Mouse (Mus musculus): Measurements from ENCODE around the gene Mob3c. TPM values are rescaled to one million over a fixed set of nuclear protein-coding genes. Genes with fewer than 3 reads are reported as not detected.

Mob3c gene
- polyA plus RNA-seq (2015; fragmentation: Nextera tagmentation; extraction: Ambion mirVana): 3.8 and 4.9 TPM in 2 replicates

DNA sequence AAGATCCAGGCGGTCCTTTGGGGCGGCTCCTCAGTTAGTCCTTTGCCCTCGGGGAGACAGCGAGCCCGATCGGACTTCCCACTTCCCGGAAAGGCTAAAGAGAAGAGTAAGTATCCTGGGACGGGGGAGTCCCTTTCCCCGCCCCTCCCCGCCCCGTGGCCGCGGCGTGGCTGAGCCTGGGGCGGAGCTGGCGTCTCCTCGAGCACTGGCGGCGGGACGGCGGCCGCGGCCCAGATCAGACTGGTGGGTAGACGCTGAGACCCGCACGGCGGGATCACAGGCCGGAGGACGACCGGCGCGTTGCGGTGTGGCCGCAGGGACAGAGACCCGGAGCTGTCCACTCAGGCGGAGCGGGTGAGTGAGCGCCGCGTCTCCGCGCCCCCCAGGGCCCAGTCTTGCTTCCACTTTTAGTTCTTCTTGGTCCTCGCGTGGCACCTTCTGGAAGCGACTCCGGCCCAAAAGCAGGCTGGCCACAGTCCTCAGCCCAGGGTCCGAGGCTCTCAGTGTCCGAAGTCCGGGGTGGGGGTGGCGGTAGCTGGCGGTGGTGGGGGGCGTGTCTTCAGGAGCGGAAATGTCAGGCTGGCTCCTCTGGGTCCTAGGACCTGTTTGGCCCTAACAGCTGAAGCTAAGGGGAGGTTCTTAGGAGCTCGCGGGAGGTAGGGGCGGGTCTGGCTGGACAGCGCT lies at the start of gene Mob3c:
Gene Mob3c (plus strand): TSS at position 205 of the 684 bp plus-strand sequence.
- H3K9me3 ChIP-seq (replicated peaks): no peaks in the 10 kb centered on the region
- peak within 1 kb of the TSS; percentile 41; the same call in 1 of the 2 replicates for H3K27ac ChIP-seq
- H3K36me3 ChIP-seq (ENCODE audit: poor library complexity, severe bottlenecking): no peaks in the 10 kb centered on the region; the same call in 1 of the 2 replicates
- peak within 1 kb of the TSS; percentile 81 for H3K9ac ChIP-seq
- WGBS: under 1% methylated on average over 51 of the region's 57 CpGs
- peak within 1 kb of the TSS; percentile 78 for H3K4me3 ChIP-seq
- H3K27me3 ChIP-seq: peaks cover 14% of the 10 kb centered on the region; the same call in 1 of the 2 replicates
- peak within 1 kb of the TSS; percentile 85 for H3K4me2 ChIP-seq
- ATAC-seq: peak; percentile 89
- H3K4me1 ChIP-seq: peaks cover 7% of the 10 kb centered on the region; the same call in 1 of the 2 replicates

DNA sequence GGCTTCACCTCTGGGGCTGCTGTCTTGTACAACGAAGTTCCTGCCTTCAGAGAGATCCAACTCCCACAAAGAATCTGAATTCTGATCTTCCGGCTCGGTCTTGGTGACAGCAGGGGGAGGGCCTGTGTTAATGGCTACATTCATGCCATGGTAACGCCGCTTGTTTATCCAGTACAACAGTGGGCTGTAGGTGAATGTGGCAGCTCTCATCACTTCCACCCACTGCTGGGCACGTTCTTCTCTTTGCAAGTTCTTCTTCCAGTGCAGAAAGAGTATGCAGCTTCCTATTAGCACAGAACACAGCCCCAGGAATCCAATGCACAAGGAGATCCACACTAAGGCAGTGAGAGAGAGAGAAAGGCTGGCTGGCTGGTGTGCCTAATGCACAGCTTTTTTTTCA lies 47.6 kb upstream of the Mob3c start:
- no peak overlapping the region for H3K27ac ChIP-seq
- H3K4me1 ChIP-seq: peaks cover 6% of the 10 kb centered on the region
- no peak for ATAC-seq
- H3K9me3 ChIP-seq (replicated peaks): no peaks in the 10 kb centered on the region
- H3K9ac ChIP-seq: no peak overlapping the region
- no peak overlapping the region for H3K4me3 ChIP-seq
- H3K4me2 ChIP-seq: no peak overlapping the region
- no peaks in the 10 kb centered on the region for H3K27me3 ChIP-seq
- peaks cover 19% of the 10 kb centered on the region for H3K36me3 ChIP-seq (ENCODE audit: poor library complexity, severe bottlenecking)
- WGBS: 57% methylated on average over 6 of the region's 6 CpGs

DNA sequence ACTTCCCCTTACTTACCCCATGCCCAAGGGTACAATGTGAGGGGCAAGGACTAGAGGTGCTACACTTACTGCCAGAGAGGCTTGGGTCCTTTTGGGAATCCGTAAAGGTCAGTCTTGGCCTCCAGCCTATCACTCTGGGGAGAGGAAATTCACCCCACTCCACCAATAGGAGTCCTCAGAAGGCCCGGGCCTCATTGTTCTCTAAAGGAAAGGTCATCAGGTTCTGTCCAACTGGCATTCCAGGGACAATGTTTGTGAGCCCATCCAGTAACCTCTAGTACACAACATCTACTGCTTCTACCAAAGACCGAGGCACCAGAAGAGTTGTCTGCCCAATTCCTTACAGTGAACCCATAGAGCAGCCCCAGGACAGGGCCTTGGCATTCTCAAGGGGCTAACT lies 47.0 kb upstream of the Mob3c start, which contains the start of gene Tex38:
Gene Tex38 (minus strand): TSS at position 101 of the 400 bp plus-strand sequence.
- H3K4me1 ChIP-seq: peaks cover 12% of the 10 kb centered on the region
- H3K9ac ChIP-seq: no peak within 1 kb of the TSS
- ATAC-seq: no peak
- no peak within 1 kb of the TSS for H3K4me2 ChIP-seq
- no peak within 1 kb of the TSS for H3K27ac ChIP-seq
- no peak within 1 kb of the TSS for H3K4me3 ChIP-seq
- no peaks in the 10 kb centered on the region for H3K27me3 ChIP-seq
- peaks cover 17% of the 10 kb centered on the region for H3K36me3 ChIP-seq (ENCODE audit: poor library complexity, severe bottlenecking)
- no peaks in the 10 kb centered on the region for H3K9me3 ChIP-seq (replicated peaks)
- 87% methylated on average over 3 of the region's 3 CpGs for WGBS

DNA sequence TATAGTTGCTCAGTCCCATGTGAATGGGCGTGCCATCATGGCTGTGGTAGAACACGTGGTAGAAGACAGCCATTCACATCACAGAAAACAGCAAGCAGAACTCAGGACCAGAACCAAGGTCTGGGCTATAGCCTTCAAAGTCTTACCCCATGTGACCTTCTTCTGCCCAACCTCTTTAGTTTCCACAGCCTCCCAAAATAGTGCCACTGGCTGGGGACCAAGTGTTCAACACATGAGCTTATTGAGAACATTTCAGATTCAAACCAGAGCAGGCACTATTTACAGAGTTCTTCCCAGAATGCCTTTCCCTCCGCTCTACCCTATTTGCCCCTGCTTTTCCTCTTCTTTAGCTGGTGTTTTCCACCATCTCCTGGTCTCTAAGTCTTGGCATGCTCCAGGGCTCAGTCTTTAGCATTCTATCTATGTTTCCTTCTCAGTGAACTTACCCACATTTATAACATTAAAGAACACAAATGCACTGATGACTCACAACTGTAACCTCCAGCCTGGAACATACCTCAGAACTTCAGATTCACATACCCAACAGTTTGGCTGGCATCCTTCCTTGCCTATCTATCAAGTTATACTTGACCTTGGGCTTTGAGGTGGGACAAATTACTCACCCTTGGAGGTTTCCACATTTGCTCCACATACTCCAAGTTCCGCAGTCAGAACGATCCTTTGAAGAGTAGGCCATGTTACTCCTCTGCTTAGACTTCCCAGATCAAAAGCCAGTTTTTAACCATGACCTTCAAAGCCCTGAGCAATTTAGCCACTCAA lies 45.7 kb upstream of the Mob3c start:
- Histone ChIP-seq H3K27me3 (no peaks in the 10 kb centered on the region), H3K4me1 (peaks cover 14% of the 10 kb centered on the region), H3K4me3 (no peak overlapping the region), H3K9me3 (replicated peaks) (no peaks in the 10 kb centered on the region), H3K36me3 (ENCODE audit: poor library complexity, severe bottlenecking) (peaks cover 9% of the 10 kb centered on the region), H3K27ac (no peak overlapping the region), H3K4me2 (no peak overlapping the region), H3K9ac (no peak overlapping the region)
- ATAC-seq: no peak
- WGBS: 89% methylated on average over 5 of the region's 5 CpGs

DNA sequence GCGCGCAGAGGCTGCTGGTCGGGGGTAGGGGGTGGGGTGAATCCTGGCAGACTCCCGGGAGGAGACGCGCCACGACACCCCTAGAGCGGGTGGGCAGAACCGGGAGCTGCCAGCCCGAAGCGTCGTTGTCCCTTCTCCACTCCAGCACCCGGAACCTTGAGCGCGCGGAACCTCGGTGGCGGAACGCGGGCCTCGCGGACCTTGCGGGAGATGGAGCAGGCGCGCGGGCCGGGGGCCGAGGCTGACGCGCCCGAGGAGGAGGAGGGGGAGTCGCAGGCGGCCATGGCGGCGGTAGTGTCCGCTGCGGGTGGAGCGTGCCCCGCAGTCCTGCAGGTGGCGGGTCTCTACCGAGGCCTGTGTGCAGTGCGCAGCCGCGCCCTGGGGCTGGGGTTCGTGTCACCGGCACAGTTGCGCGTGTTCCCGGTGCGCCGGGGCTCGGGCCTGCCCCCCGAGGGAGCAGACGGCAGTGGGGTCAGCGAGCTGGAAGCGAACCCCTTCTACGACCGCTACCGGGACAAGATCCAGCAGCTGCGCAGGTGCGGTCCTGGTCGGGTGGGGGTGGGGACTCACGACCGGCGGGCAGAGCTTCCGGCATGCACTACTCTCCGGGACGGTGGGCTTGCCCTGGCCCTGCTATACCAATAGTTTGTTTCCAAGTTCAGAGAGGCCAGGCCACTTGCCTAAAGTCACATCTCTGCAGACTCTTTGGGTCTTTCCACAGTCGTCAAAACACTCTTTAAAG lies 43.0 kb upstream of the Mob3c start, which contains the start of gene Atpaf1:
Gene Atpaf1 (plus strand): TSS at position 44 of the 742 bp plus-strand sequence.
- 1% methylated on average over 45 of the region's 69 CpGs for WGBS

DNA sequence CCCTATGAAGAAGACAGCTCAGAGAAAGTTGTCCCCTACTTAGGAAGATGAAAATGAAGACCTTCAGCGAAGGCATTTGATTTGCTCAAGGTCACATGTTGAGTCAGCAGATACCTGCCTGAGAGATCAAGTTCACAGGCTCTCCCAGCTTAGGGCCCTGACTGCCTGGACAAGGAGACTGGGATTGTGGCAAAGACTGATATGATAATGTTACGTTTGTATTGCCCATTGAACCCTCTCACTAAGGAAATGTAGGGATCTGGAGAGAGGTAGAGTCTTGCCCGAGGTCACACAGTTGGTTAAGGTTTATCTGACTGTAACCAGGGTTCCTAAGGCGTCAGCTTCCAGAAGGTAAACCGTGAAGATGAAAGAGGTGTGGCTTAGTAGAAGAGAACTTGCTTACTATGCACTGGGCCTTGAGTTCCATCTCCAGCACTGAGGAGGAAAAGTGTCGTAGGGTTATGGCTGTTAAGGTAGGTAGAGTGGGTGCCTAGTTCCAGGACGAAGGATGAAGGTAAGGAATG lies 42.3 kb upstream of the Mob3c start:
- no peaks in the 10 kb centered on the region for H3K27me3 ChIP-seq
- WGBS: 63% methylated on average over 7 of the region's 7 CpGs
- no peaks in the 10 kb centered on the region for H3K9me3 ChIP-seq (replicated peaks)
- H3K9ac ChIP-seq: peak overlapping the region; percentile 75
- H3K4me3 ChIP-seq: peak overlapping the region; percentile 63
- H3K4me1 ChIP-seq: peaks cover 14% of the 10 kb centered on the region
- H3K4me2 ChIP-seq: peak overlapping the region; percentile 65
- peak; percentile 3; the same call in 1 of the 2 replicates for ATAC-seq
- H3K27ac ChIP-seq: no peak overlapping the region
- H3K36me3 ChIP-seq (ENCODE audit: poor library complexity, severe bottlenecking): peaks cover 23% of the 10 kb centered on the region

More for the DNA sequence above, 43.0 kb upstream of the Mob3c start, which contains the start of gene Atpaf1:
- Histone ChIP-seq H3K9me3 (replicated peaks) (no peaks in the 10 kb centered on the region), H3K4me2 (peak within 1 kb of the TSS; percentile 65), H3K4me1 (peaks cover 14% of the 10 kb centered on the region), H3K9ac (peak within 1 kb of the TSS; percentile 75), H3K36me3 (ENCODE audit: poor library complexity, severe bottlenecking) (peaks cover 18% of the 10 kb centered on the region), H3K27me3 (no peaks in the 10 kb centered on the region), H3K27ac (no peak within 1 kb of the TSS), H3K4me3 (peak within 1 kb of the TSS; percentile 63)
- ATAC-seq: peak; percentile 94

DNA sequence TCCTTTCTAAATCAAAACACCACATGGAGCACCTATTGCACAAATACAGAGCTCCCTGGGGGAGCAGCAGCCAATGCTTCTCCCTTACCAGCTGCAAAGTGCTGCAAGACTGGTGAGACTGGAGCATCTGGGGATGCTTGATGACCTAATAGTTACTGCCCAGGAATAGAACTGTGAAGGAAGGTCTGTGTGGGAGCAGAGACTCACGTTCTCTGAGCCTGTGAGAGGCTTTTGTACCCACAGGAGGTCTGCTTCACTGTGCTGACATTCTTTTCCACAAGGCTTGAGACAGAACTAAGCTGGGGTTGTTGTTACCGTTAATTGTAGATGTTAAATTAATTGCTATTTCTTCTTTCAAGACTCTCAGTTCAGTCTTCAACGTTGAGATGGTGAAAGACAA lies 37.0 kb upstream of the Mob3c start:
- H3K27ac ChIP-seq: no peak overlapping the region
- ATAC-seq: no peak
- peaks cover 3% of the 10 kb centered on the region for H3K4me1 ChIP-seq
- H3K27me3 ChIP-seq: no peaks in the 10 kb centered on the region
- 79% methylated on average over 3 of the region's 3 CpGs for WGBS
- H3K4me2 ChIP-seq: no peak overlapping the region
- no peak overlapping the region for H3K4me3 ChIP-seq
- no peak overlapping the region for H3K9ac ChIP-seq
- H3K36me3 ChIP-seq (ENCODE audit: poor library complexity, severe bottlenecking): peaks cover 49% of the 10 kb centered on the region
- H3K9me3 ChIP-seq (replicated peaks): no peaks in the 10 kb centered on the region

DNA sequence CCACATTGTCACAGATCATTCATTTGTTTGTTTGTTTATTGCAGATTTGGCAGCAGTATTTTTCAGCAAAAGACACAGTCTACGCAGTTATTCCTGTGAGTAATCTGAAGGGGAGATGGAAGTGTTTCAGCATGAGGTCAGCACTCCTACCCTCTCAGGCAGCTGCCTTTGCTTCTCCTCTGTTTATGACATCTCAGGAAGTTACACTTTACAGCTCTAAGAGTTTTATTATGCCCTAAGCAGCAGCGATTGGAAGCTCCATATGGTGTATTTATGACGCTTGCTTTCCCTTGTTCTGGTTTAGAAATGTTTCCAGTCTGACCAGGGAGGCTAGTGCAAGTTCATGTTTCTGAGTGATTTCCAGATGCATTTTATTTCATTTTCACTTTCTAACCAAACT lies 32.5 kb upstream of the Mob3c start:
- peaks cover 67% of the 10 kb centered on the region for H3K36me3 ChIP-seq (ENCODE audit: poor library complexity, severe bottlenecking)
- WGBS: 96% methylated on average over 3 of the region's 3 CpGs
- H3K4me1 ChIP-seq: 0 out of 2 replicates have a peak, but pooled peaks cover 2% of the 10 kb centered on the region
- H3K27me3 ChIP-seq: no peaks in the 10 kb centered on the region
- H3K4me3 ChIP-seq: no peak overlapping the region
- no peak overlapping the region for H3K27ac ChIP-seq
- no peak overlapping the region for H3K9ac ChIP-seq
- H3K4me2 ChIP-seq: no peak overlapping the region
- ATAC-seq: no peak
- no peaks in the 10 kb centered on the region for H3K9me3 ChIP-seq (replicated peaks)

DNA sequence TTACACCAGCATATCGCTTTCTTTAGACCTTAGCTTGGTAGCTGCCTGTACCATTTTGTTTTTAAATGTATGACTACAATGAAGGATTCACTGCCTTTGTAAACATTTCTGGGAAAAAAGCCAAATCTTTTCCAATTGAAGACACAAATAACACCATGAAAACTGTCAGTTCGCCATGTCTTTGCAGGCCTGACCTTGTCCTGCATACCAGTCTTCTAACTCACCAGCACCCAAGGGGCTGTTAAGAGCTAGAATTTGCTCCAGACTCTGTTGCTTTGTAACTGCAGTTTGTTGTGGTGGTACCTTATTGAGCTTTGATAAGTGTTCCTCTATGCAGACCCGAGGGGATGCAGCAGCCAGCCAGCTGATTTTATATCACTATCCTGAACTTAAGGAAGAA lies 27.9 kb upstream of the Mob3c start:
- Histone ChIP-seq H3K27ac (no peak overlapping the region), H3K27me3 (no peaks in the 10 kb centered on the region), H3K4me1 (0 out of 2 replicates have a peak, but pooled peaks cover 2% of the 10 kb centered on the region), H3K4me2 (no peak overlapping the region), H3K4me3 (no peak overlapping the region), H3K36me3 (ENCODE audit: poor library complexity, severe bottlenecking) (peaks cover 60% of the 10 kb centered on the region), H3K9ac (no peak overlapping the region), H3K9me3 (replicated peaks) (no peaks in the 10 kb centered on the region)
- ATAC-seq: no peak
- WGBS: 65% methylated on average over 3 of the region's 3 CpGs

DNA sequence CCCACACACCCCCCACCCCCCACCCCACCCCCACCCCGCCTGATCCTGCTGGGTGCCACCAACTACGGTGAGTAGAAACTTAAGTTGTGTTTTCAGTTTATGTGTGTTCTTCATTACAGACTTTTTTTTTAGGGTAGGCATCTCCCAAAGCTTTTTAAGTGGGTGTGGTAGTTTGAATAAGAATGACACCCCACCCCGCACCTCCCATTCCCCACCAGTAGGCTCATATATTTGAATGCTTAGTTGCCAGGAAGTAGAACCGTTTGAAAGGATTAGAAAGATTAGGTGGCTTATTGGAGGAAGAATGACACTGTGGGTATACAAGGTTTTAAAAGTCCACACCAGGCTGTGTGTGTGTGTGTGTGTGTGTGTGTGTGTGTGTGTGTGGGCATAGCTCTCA lies 15.6 kb upstream of the Mob3c start:
- Histone ChIP-seq H3K9me3 (replicated peaks) (no peaks in the 10 kb centered on the region), H3K9ac (no peak overlapping the region), H3K27ac (no peak overlapping the region), H3K4me2 (no peak overlapping the region), H3K36me3 (ENCODE audit: poor library complexity, severe bottlenecking) (peaks cover 43% of the 10 kb centered on the region), H3K4me3 (no peak overlapping the region), H3K4me1 (no peaks in the 10 kb centered on the region), H3K27me3 (no peaks in the 10 kb centered on the region)
- WGBS: 78% methylated on average over 4 of the region's 4 CpGs
- no peak for ATAC-seq

DNA sequence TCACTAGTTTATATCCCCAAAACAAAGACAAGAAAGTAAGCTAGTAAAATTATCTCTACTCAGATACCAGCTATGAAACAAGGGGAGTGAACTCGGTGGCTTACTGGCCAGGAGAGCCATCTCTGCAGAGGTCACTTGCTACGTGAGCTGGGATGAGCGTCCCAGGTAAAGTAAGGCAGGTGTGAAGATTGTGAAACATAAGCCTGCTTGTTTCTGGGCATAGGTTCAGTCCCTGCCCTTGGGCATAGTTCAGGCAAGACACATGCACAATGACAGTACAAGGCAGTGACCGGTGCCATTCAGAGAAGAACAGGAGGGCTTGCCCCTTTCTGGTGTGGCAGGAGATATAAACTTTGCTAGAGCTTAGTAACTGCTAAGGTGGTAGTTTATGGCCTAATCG lies 12.3 kb upstream of the Mob3c start:
- no peak for ATAC-seq
- 95% methylated on average over 5 of the region's 5 CpGs for WGBS
- H3K4me2 ChIP-seq: no peak overlapping the region

More for the DNA sequence above, 12.3 kb upstream of the Mob3c start:
- H3K9ac ChIP-seq: no peak overlapping the region
- H3K9me3 ChIP-seq (replicated peaks): no peaks in the 10 kb centered on the region
- no peaks in the 10 kb centered on the region for H3K4me1 ChIP-seq
- no peaks in the 10 kb centered on the region for H3K27me3 ChIP-seq
- H3K27ac ChIP-seq: no peak overlapping the region
- H3K36me3 ChIP-seq (ENCODE audit: poor library complexity, severe bottlenecking): peaks cover 43% of the 10 kb centered on the region
- no peak overlapping the region for H3K4me3 ChIP-seq

Data from forebrain, embryonic 13.5 days (tissue).